Mouse (Mus musculus): ENCODE measurements at regions not wholly inside any gene's neighbourhood (a gene's known extent, or its start where the extent isn't known, plus 50 kb on each side); places are given as distances from the start of the nearest gene placed in this dataset.

- ATAC-seq: no peak
Observed at GRCm38 (mm10) chr12:12562267-12562666, 300.3 kb downstream of the Fam49a start.

- ATAC-seq: no peak
Observed at GRCm38 (mm10) chr12:12551818-12552217, 289.9 kb downstream of the Fam49a start.

GRCm38 (mm10) chr12:12549649-12550048 lies 287.7 kb downstream of the Fam49a start:
- ATAC-seq: no peak

GRCm38 (mm10) chr12:12548688-12549087 lies 286.7 kb downstream of the Fam49a start:
- no peak for ATAC-seq

DNA sequence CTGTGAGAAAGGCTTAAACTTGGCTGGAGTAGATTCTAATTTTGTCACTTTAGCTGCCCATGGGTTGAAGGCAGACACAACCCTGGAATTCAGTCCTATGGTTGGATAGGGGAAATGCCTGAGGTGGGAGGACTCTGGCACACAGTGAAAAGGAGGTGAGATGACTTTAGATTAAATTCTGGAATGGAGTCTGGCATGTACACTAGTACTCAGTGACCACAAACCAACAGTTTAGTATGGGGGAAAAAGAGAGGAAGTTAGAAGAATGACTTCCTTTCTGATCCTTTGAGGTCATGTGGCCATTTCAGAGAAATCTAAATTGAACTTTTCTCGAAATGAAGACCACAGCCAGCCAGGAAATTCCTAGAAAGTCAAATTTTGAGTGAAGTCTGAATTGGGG lies 285.5 kb downstream of the Fam49a start:
- ATAC-seq: no peak

DNA sequence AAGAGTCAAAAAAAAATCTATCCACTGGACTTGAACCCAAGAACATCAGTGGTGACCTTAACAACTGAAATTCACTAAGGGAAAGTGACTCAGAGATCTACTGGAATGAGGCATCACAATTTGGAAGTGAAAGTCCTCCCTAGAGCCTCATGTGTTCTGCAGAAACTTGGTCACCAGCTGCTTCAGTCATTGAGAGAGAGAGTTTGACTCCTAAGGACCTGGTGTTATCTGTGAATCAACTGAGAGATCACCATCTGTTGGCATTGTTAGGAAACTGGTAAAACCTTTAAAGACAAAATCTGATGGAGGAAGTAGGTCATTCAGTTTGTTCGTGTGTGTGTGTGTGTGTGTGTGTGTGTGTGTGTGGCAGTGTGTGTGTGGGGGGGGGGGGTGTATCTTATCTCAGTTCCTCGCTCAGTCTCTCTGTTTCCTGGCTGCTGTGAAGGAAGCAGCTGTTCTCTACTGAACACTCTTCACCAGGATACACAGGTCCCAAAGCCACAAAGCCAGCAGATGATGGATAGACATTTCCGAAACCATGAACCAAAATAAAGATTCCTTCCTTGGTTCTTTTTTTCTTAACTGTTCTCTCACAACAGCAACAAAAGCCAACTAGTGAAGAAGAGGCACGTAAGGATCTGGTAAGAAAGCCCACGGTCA lies 284.6 kb downstream of the Fam49a start:
- ATAC-seq: no peak

DNA sequence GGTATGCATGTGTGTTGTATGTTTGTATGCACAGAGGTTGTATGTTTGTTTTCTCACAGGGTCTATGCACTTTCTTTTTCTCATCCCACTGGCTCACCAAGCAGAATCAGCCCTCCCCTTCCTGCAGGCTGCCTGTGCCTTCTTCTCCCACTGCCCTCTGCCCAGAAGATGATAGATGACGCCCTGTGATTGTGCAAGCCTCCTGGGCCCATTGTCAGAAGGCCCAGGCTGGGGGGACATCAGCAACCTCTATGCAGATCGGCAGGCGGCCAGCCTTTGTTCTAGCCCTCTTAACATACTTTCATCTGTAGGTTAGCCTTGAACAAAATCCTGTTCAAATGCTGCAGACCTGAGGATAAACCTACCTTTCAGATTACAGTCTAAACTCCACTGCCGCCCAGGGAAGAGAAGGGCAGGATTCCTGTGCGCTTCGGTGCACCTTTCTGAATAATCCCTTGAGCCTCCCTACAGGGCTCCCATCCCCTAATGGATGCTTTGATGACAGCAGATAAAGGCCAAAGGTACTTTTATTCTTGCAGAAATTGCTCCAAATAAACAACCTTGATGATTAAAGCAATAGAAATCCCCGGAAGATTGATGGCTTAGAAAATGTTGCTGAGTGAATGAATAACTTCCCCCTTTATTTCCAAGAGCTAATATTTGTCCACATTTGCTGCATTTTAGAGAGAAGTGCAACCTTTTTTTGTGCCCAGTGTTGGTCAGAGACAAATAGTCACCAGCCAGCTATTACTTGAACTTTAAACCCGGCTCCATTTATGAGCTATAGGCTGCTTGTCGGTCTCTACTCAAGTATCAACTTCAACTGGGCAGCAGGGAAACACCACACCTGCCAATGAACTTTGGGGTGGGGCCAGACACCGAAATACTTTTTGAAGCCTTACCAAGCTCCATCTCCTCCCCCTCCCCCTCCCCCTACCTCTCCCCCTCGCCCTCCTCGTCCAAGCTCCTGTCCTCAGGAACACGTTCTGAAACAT lies 279.4 kb downstream of the Fam49a start:
- no peak for ATAC-seq

DNA sequence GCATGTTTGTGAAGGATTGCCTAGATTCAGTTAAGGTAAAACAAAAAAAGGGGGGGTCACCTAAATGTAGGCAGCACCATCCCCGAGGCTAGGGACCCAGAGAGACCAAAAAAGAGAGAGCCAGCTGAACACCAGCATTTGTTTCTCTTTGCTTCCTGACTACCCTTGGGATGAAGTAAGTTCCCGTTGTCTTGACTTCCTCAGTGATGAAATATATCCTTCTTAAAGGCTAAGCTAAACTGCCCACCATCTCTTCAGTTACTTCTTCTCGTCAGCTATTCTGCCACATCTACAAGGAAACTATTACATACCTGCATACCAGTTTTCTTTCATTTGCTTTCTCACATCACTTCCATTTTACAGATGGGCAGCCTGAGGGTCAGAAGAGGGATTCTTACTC lies 277.4 kb downstream of the Fam49a start:
- no peak for ATAC-seq

DNA sequence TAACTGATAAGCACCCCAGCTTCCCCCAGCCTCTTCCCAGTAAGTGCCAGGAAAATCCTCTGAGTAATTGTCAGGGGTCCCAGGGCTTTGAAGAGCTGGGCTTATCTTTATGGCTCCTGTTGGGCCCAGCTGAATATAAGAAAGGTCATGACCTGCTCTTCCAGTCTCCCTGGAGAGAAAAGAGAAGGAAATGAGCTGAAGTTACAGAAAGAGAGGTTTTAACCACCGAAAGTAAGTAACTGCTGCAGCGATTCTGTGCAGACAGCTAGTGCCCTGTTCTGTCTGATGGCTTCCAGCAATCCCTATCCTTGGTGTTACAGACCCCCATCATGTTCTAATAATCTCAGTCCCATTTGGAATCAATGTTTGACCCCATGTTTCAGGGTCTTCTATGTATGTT lies 272.8 kb downstream of the Fam49a start:
- no peak for ATAC-seq

DNA sequence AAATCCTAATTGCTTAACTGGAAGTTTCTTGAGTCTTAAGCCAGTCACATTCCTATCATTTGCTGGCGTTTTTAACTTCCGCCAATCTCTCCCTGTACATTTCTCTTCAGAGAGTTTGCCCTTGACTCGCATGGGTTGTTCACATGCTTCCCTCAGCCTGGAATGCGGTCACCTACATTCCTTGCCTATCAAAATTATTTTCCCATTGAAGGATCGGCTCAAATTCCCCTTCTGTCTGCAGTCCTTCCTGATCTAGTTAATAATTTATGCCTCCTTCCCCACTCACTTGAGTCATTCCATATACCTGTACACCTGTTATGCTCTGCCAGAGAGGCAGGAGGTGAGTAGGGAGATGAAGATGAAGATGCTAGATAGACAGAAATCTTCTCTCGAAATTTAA lies 268.9 kb downstream of the Fam49a start:
- ATAC-seq: no peak

GRCm38 (mm10) chr12:12529541-12529940 lies 267.6 kb downstream of the Fam49a start:
- ATAC-seq: no peak

DNA sequence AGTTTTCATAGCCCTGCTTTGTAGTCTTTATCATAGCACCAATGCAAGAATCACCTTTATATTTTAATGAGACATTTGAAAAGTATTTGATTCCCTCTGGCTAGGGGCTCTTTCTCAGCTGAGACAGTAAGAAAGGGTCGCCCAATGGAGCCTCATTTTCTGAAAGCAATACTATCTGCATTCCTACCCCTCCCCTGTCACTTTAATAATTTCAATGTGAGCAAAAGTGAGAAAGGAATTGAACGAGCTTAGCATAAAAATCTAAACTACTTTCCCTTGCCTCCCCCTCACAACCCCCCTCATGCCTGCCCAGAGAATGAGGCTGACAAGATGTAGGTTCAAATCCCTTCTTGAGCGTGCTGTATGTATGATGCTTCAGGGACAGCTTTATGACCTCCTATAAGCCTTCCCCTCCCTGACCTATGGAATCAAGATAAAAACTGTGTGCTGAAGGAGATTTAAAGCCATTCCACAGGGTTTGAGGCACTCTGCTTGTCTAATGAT lies 266.6 kb downstream of the Fam49a start:
- ATAC-seq: no peak

DNA sequence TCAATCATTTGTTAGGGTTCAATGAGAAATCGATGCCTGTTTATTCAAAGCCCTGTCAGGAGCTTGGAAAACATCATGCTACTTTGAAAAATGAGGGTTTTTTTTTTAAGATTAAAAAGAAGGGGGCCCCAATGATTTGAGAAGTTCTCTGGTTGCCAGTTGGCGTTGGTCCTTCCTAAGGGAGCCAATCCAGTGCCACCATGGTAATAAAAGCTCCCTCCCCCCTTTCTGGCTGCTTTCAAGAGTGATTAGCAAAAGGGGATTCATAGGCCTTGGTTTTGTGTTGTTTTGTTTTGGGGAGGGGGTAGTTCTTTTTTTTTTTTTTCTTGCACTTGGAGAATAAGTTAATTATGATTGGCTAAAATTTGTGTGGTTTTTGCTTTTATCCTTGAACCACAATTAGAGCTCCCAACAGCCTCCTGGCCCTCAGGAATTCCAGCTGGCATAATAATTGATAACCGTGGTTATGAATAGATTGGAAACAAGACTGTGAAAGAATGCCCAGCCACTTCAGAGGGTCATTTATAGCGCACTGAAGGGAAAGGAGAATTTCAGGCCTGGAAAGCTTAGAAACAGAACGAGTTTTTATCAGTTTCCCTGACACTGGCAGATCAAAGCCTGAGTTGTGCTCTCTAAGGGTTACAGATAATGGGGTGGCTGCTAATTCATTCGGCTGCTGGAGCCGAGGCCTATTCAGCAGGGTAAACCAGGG lies 266.0 kb downstream of the Fam49a start:
- ATAC-seq: no peak

DNA sequence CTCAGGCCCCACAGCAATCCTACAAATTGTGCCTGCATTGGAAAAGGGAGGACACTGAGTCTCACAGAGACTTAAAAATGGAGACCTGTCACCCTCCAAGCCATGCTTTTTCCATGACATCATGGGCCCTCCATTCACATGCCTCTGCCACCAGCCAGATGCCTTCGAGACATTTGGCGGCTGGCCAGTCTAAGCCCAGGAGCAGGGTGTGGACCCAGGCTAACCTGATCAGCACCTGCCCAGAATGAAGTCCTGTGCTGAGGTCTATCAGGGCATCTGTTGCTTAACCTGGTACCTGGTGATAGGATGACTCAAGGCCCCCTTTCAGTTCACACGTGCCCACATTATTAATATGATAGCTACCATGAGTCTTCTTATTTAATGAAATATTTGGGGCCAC lies 265.4 kb downstream of the Fam49a start:
- ATAC-seq: no peak

DNA sequence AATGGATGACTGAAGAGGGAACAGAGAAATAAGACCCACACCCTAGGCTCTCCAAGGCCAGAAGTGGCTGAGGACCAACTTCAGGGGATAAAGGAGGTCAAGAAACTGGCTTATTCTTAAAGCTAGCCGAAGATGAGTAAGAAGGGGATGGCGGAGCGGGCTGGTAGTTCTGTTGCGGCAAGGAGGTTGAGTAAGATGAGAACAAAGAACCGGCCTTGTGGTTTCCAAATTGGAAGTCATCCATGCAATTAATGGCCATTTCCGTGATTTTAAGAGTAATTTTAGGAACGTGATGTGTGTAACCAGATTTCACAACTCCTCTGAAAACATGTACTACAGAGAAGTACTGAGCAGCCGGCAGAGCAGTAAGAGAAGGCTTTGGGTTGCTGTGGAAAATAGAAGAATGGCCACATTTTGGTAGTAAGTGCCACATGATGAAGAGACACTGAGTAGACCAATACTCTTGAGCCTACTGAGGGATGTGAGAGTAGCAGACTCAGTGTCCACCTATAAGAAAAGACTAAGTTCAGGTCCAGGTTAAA lies 258.4 kb downstream of the Fam49a start:
- ATAC-seq: no peak

DNA sequence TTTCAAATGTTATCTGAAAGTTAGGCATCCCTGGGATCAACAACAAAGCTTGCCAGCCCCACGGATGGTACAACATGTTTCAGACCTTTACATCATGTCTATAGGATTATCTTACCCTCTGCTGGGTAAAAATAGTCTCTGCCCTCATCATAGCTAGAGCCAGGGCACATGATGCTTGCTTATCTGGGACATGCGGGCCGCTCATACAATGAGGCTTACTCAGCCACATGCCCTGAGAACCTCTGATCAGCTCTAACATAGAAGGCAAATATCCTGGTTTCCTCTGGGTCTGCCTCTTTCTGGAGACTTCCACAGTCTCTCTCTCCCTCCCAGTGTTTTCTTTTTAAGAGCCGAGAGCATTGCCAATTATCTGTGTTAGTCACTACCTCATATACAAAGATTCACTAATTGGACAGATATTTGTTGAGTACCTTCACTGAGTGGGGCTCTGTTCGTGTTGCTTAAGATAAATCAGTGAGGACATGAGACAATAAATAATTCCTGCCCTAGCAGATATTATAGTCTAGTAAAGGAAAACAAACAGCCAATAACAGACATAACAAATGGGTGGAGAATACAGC lies 256.6 kb downstream of the Fam49a start:
- ATAC-seq: no peak

DNA sequence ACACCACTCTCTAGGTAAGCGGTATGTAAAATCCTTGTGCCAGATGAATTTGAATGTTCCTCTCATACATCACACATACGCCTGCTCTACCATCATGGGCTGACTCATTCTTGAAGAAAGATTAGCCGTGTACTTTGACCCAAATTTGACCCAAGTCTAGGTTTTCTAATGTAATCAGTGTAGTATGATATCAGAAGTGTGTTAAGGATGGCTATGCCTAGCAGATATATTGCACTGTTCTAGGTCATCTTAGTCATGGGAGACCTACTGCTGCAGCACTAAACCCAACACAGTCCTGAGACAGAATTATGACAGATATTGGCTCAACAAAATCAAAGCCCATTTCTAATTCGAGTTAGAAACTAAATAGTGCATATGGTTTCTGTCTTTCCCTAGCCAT lies 255.1 kb downstream of the Fam49a start:
- no peak for ATAC-seq

DNA sequence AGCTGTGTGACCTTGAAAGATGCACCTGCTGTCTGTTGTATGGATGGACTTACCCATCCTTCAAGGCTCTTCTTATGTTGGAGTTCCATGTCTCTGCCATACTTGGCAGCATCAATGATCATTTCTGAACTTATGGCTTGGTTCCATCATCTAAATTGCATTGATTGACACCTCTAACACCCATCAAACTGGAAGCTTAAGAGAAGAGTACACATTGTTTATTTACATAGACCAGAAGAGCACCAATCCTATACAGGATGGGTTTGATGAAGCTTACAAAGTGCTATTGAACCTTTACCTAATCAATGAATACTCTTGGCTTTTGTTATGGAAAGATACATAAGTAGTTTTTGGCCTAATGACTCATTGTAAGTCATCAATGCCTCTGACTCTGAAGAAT lies 248.8 kb downstream of the Fam49a start:
- no peak for ATAC-seq

DNA sequence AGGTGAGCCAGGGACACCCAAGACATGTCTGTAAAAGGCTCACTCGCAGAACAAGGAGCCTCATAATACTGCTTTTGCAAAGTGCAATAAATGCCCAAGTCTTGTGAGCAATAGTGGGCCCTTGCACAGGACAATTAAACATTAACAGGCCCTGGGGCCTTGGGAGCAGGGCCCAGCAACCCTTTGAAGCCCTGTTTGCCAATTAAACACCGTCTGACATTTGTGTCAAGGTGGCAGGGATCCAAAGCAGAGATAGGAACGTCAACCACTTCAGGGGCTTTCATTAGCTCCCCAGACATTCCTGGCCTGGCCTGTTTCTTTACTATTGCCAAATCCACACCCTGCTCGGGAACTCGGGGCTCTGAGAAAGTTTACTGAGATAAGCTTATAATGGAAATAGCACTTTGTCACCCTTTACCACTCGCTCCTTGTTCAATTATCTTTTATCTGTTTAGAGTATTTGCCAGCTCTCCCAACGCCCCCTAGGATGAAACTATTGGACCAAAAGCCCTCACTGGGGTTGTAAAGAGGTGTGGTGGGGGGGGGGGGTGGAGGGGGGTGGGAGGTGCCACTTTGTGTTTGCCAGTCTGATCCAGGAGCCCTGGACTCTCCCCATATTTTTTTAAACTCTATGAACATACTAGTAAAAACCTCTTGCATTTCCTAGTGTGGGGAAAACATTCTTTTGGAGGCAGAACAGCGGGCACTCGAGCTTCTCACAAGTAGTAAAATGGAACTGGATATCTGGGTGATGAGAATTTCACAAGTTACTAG lies 247.4 kb downstream of the Fam49a start:
- no peak for ATAC-seq

- ATAC-seq: no peak
Observed at GRCm38 (mm10) chr12:12508487-12509125, 246.7 kb downstream of the Fam49a start.

DNA sequence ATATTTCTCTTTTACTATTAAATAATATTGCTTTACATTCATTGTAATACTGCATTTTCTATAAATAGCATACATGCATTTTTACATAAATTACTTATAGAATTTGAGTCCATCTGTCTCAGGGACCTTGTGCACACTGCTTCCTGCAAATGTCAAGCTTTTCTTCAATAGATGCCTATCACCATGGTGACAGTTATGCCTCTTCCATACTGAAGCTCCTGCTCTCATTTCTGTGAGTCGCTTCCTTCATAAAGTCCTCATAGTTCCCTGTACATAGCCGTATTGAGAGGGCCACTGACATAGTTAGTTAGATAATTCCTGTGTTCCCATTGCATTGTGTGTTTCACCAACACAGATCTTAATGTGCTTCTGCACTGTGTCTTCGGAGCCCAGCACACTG lies 244.7 kb downstream of the Fam49a start:
- no peak for ATAC-seq
